18 mouse cellular contexts compared by ENCODE assay signal in the genomic region with DNA sequence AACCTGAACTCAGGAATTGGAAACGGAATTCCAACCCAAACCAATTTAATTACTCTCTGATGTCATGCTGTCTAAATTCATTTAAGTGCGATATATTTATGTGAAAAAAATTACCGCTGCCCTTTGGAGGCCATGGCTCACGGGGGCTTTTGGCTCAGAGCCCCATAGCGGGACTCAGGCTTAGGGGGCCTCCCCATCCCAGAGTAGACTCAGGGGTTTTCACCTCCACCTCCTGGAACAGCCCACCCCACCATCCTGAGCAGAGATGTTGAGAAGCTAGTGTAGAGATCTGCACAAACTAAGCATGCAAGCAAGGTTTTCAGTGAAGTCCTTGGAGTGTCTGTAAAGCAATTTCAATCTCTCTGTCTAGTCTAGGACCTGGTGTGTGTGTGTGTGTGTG. TPM values are rescaled to one million over a fixed set of nuclear protein-coding genes. Genes with fewer than 3 reads are reported as not detected.
DNase-seq lines count a peak whose midpoint lies in the region; ATAC-seq lines count a peak whose summit lies in the region.
"Had no signal": no experiment of that assay in that cellular context is flagged by ENCODE, and none has a peak within 500 bp of the region (broad histone marks: within the 10 kb centered on the region; RNA-seq: fewer than 3 reads in every experiment).

No protein-coding gene starts in this region.

- H3K4me2 ChIP-seq in forebrain, embryonic 12.5 days, result no peak overlapping the region
- no peak overlapping the region for H3K4me2 ChIP-seq in forebrain, embryonic 14.5 days (ENCODE audit: low read length)
- H3K4me2 ChIP-seq in forebrain, embryonic 13.5 days, result no peak overlapping the region
- H3K4me2 ChIP-seq in limb, embryonic 15.5 days, result peak overlapping the region; percentile 40

- H3K9me3 ChIP-seq in forebrain, embryonic 12.5 days, result no peaks in the 10 kb centered on the region
- H3K9me3 ChIP-seq in forebrain, embryonic 14.5 days (replicated peaks; ENCODE audit: control insufficient read depth, low read length), result no peaks in the 10 kb centered on the region
- no peaks in the 10 kb centered on the region for H3K9me3 ChIP-seq in embryonic facial prominence, embryonic 10.5 days
- no peaks in the 10 kb centered on the region for H3K9me3 ChIP-seq in forebrain, embryonic 13.5 days (replicated peaks)
- no peaks in the 10 kb centered on the region for H3K9me3 ChIP-seq in limb, embryonic 15.5 days
- H3K9me3 ChIP-seq: midbrain, embryonic 10.5 days had no signal

- H3K9ac ChIP-seq in forebrain, embryonic 12.5 days, result peak overlapping the region; percentile 29; the same call in 1 of the 2 replicates
- no peak overlapping the region for H3K9ac ChIP-seq in forebrain, embryonic 14.5 days (ENCODE audit: low read length)
- H3K9ac ChIP-seq in forebrain, embryonic 13.5 days, result no peak overlapping the region
- H3K9ac ChIP-seq in limb, embryonic 15.5 days, result no peak overlapping the region
- H3K9ac ChIP-seq: liver, embryonic 14.5 days had no signal

- DNase-seq in forebrain, embryonic 14.5 days (ENCODE audit: low spot score), result no peak
- peak; percentile 37 for DNase-seq in embryonic facial prominence, embryonic 10.5 days (ENCODE audit: low spot score)
- DNase-seq in ovary, postnatal 14 days (ENCODE audit: low spot score), result no peak
- DNase-seq in urinary bladder, adult 18-20 months (ENCODE audit: low spot score in 2 of 2), result no peak

- WGBS in forebrain, embryonic 12.5 days, result 61% methylated on average over 5 of the region's 5 CpGs
- WGBS in forebrain, embryonic 14.5 days, result 39% methylated on average over 5 of the region's 5 CpGs
- WGBS in embryonic facial prominence, embryonic 10.5 days, result 66% methylated on average over 5 of the region's 5 CpGs
- 42% methylated on average over 5 of the region's 5 CpGs for WGBS in forebrain, embryonic 13.5 days
- 16% methylated on average over 5 of the region's 5 CpGs for WGBS in limb, embryonic 15.5 days

- H3K4me3 ChIP-seq in forebrain, embryonic 12.5 days (replicated peaks), result no peak overlapping the region
- no peak overlapping the region for H3K4me3 ChIP-seq in forebrain, embryonic 14.5 days (ENCODE audit: low read depth, low read length)
- no peak overlapping the region for H3K4me3 ChIP-seq in embryonic facial prominence, embryonic 10.5 days
- no peak overlapping the region for H3K4me3 ChIP-seq in forebrain, embryonic 13.5 days
- H3K4me3 ChIP-seq in limb, embryonic 15.5 days, result peak overlapping the region; percentile 36; the same call in 1 of the 2 replicates
- H3K4me3 ChIP-seq: erythroblast, embryonic 14.5 days; heart, adult 2 months; layer of hippocampus, adult 2 months; midbrain, embryonic 10.5 days had no signal

- peaks cover 12% of the 10 kb centered on the region for H3K27me3 ChIP-seq in forebrain, embryonic 12.5 days
- no peaks in the 10 kb centered on the region for H3K27me3 ChIP-seq in forebrain, embryonic 14.5 days (replicated peaks; ENCODE audit: control insufficient read depth, insufficient read depth, low read length)
- H3K27me3 ChIP-seq in embryonic facial prominence, embryonic 10.5 days (replicated peaks; ENCODE audit: low read depth, poor library complexity, severe bottlenecking), result peaks cover 25% of the 10 kb centered on the region
- no peaks in the 10 kb centered on the region for H3K27me3 ChIP-seq in forebrain, embryonic 13.5 days
- no peaks in the 10 kb centered on the region for H3K27me3 ChIP-seq in limb, embryonic 15.5 days

- no peak for ATAC-seq in forebrain, embryonic 12.5 days (ENCODE audit: low FRiP score)
- no peak for ATAC-seq in forebrain, embryonic 14.5 days
- ATAC-seq in forebrain, embryonic 13.5 days, result peak; percentile 27; the same call in 1 of the 2 replicates
- ATAC-seq in limb, embryonic 15.5 days (ENCODE audit: insufficient number of reproducible peaks, low FRiP score, low TSS enrichment, low read depth), result no peak

- no peaks in the 10 kb centered on the region for H3K36me3 ChIP-seq in forebrain, embryonic 12.5 days (replicated peaks)
- no peaks in the 10 kb centered on the region for H3K36me3 ChIP-seq in forebrain, embryonic 14.5 days (ENCODE audit: control insufficient read depth, insufficient read depth, low read length)
- H3K36me3 ChIP-seq in embryonic facial prominence, embryonic 10.5 days (replicated peaks), result no peaks in the 10 kb centered on the region
- no peaks in the 10 kb centered on the region for H3K36me3 ChIP-seq in forebrain, embryonic 13.5 days (ENCODE audit: poor library complexity, severe bottlenecking)
- no peaks in the 10 kb centered on the region for H3K36me3 ChIP-seq in limb, embryonic 15.5 days
- H3K36me3 ChIP-seq: midbrain, embryonic 10.5 days had no signal

- H3K4me1 ChIP-seq in forebrain, embryonic 12.5 days, result peaks cover 48% of the 10 kb centered on the region
- peaks cover 9% of the 10 kb centered on the region; the same call in 1 of the 2 replicates for H3K4me1 ChIP-seq in forebrain, embryonic 14.5 days (ENCODE audit: control insufficient read depth, insufficient read depth, low read length)
- H3K4me1 ChIP-seq in embryonic facial prominence, embryonic 10.5 days, result peaks cover 71% of the 10 kb centered on the region
- peaks cover 45% of the 10 kb centered on the region for H3K4me1 ChIP-seq in forebrain, embryonic 13.5 days
- peaks cover 47% of the 10 kb centered on the region for H3K4me1 ChIP-seq in limb, embryonic 15.5 days

- no peak overlapping the region for H3K27ac ChIP-seq in forebrain, embryonic 12.5 days
- no peak overlapping the region for H3K27ac ChIP-seq in forebrain, embryonic 14.5 days (ENCODE audit: low read depth, low read length)
- peak overlapping the region; percentile 54; the same call in 1 of the 2 replicates for H3K27ac ChIP-seq in embryonic facial prominence, embryonic 10.5 days (replicated peaks)
- H3K27ac ChIP-seq in forebrain, embryonic 13.5 days, result no peak overlapping the region
- peak overlapping the region; percentile 63; the same call in 1 of the 2 replicates for H3K27ac ChIP-seq in limb, embryonic 15.5 days
- H3K27ac ChIP-seq: heart, adult 2 months; layer of hippocampus, adult 2 months; liver, embryonic 14.5 days; macrophage had no signal

RNA-seq across cellular contexts. Expression of a gene that starts 0.4 kb away (rescaled TPM):
- polyA plus RNA-seq in forebrain, embryonic 12.5 days (2016; fragmentation: Nextera tagmentation; extraction: Ambion mirVana), result 2.1 and 2.9 TPM in 2 replicates
- polyA plus RNA-seq in forebrain, embryonic 14.5 days (2014; fragmentation: Nextera tagmentation; extraction: Ambion mirVana), result 2.2 and 2.5 TPM in 2 replicates
- polyA plus RNA-seq in embryonic facial prominence, embryonic 10.5 days (2016; fragmentation: Nextera tagmentation; extraction: Ambion mirVana), result 0.52 and 0.91 TPM in 2 replicates
- polyA plus RNA-seq in forebrain, embryonic 13.5 days (2015; fragmentation: Nextera tagmentation; extraction: Ambion mirVana), result 2.4 and 4.0 TPM in 2 replicates
- polyA plus RNA-seq in limb, embryonic 15.5 days (2015; fragmentation: Nextera tagmentation; extraction: Ambion mirVana), result 44.7 and 60.7 TPM in 2 replicates
- polyA plus RNA-seq: erythroblast, embryonic 14.5 days; macrophage had no signal

RNA-seq across cellular contexts. Expression of a gene that starts 5.1 kb away (rescaled TPM):
- polyA plus RNA-seq in forebrain, embryonic 12.5 days (2016; fragmentation: Nextera tagmentation; extraction: Ambion mirVana), result not detected in 2 replicates
- polyA plus RNA-seq in forebrain, embryonic 14.5 days (2014; fragmentation: Nextera tagmentation; extraction: Ambion mirVana), result not detected in 2 replicates
- 0.12 TPM in 1 of 2 replicates, not detected in the other for polyA plus RNA-seq in embryonic facial prominence, embryonic 10.5 days (2016; fragmentation: Nextera tagmentation; extraction: Ambion mirVana)
- polyA plus RNA-seq in forebrain, embryonic 13.5 days (2015; fragmentation: Nextera tagmentation; extraction: Ambion mirVana), result not detected in 2 replicates
- polyA plus RNA-seq in limb, embryonic 15.5 days (2015; fragmentation: Nextera tagmentation; extraction: Ambion mirVana), result 0.13 and 0.21 TPM in 2 replicates
- polyA plus RNA-seq: cerebellum, adult 2 months; cortical plate, adult 2 months; erythroblast, embryonic 14.5 days; heart, adult 2 months; heart, embryonic 16.5 days; liver, embryonic 14.5 days; lung, embryonic 16.5 days; macrophage; neural tube, embryonic 11.5 days had no signal

RNA-seq across cellular contexts. Expression of a gene that starts 10.7 kb away (rescaled TPM):
- 28.9 and 30.5 TPM in 2 replicates for polyA plus RNA-seq in forebrain, embryonic 12.5 days (2016; fragmentation: Nextera tagmentation; extraction: Ambion mirVana)
- polyA plus RNA-seq in forebrain, embryonic 14.5 days (2014; fragmentation: Nextera tagmentation; extraction: Ambion mirVana), result 7.0 and 9.7 TPM in 2 replicates
- polyA plus RNA-seq in embryonic facial prominence, embryonic 10.5 days (2016; fragmentation: Nextera tagmentation; extraction: Ambion mirVana), result 29.8 and 31.4 TPM in 2 replicates
- 23.1 and 25.4 TPM in 2 replicates for polyA plus RNA-seq in forebrain, embryonic 13.5 days (2015; fragmentation: Nextera tagmentation; extraction: Ambion mirVana)
- polyA plus RNA-seq in limb, embryonic 15.5 days (2015; fragmentation: Nextera tagmentation; extraction: Ambion mirVana), result 22.7 and 24.2 TPM in 2 replicates

RNA-seq across cellular contexts. Expression of a gene that starts 15.5 kb away (rescaled TPM):
- polyA plus RNA-seq in forebrain, embryonic 12.5 days (2016; fragmentation: Nextera tagmentation; extraction: Ambion mirVana), result 67.3 and 72.9 TPM in 2 replicates
- polyA plus RNA-seq in forebrain, embryonic 14.5 days (2014; fragmentation: Nextera tagmentation; extraction: Ambion mirVana), result 67.4 and 83.4 TPM in 2 replicates
- polyA plus RNA-seq in embryonic facial prominence, embryonic 10.5 days (2016; fragmentation: Nextera tagmentation; extraction: Ambion mirVana), result 74.2 and 82.8 TPM in 2 replicates
- polyA plus RNA-seq in forebrain, embryonic 13.5 days (2015; fragmentation: Nextera tagmentation; extraction: Ambion mirVana), result 69.9 and 73.5 TPM in 2 replicates
- polyA plus RNA-seq in limb, embryonic 15.5 days (2015; fragmentation: Nextera tagmentation; extraction: Ambion mirVana), result 60.8 and 70.9 TPM in 2 replicates

Comparison
In these comparisons a context has a peak if more than half of its experiments do, and no peak if none do; other contexts are left out.
1. H3K27ac ChIP-seq: peak in embryonic facial prominence, embryonic 10.5 days (single experiment) and limb, embryonic 15.5 days (single experiment); none in forebrain, embryonic 12.5 days (single experiment), forebrain, embryonic 14.5 days (single experiment) and forebrain, embryonic 13.5 days (single experiment).